Mouse (Mus musculus) midbrain, embryonic 15.5 days (tissue): ENCODE measurements around the gene Dennd1a. TPM values are rescaled to one million over a fixed set of nuclear protein-coding genes. Genes with fewer than 3 reads are reported as not detected.
A peak's percentile ranks its signal among the peaks of the same experiment; 100 is the strongest.

Experiments
- ATAC-seq: fragments of 200-750 bp; cut with Nextera tagmentation; replicated peaks from 2 replicates; pipeline ENCODE4 v1.8.0; 2017; ENCODE audit warnings: moderate TSS enrichment
- H3K27ac ChIP-seq: fragments of 300-500 bp; sonication (generic); 2 replicates; pipeline ENCODE4 v1.5.1; 2015; ENCODE audit warnings: mild to moderate bottlenecking, inconsistent platforms
- H3K27me3 ChIP-seq: fragments of 300-500 bp; sonication (generic); replicated peaks from 2 replicates; pipeline ENCODE4 v1.6.1; 2015; ENCODE audit warnings: inconsistent platforms
- H3K36me3 ChIP-seq: fragments of 300-500 bp; sonication (generic); replicated peaks from 2 replicates; pipeline ENCODE4 v1.6.1; 2015; ENCODE audit warnings: inconsistent platforms
- H3K4me1 ChIP-seq: fragments of 300-500 bp; sonication (generic); 2 replicates; pipeline ENCODE4 v1.6.1; 2015; ENCODE audit warnings: inconsistent platforms
- H3K4me2 ChIP-seq: fragments of 300-500 bp; sonication (generic); 2 replicates; pipeline ENCODE4 v1.6.1; 2015; ENCODE audit warnings: inconsistent platforms, mild to moderate bottlenecking, moderate library complexity
- H3K4me3 ChIP-seq: fragments of 300-500 bp; sonication (generic); 2 replicates; pipeline ENCODE4 v1.5.1; 2015; ENCODE audit warnings: mild to moderate bottlenecking, inconsistent platforms
- H3K9ac ChIP-seq: fragments of 300-500 bp; sonication (generic); 2 replicates; pipeline ENCODE4 v1.6.1; 2015; ENCODE audit warnings: mild to moderate bottlenecking, inconsistent platforms
- H3K9me3 ChIP-seq: fragments of 300-500 bp; sonication (generic); 2 replicates; pipeline ENCODE4 v1.6.1; 2016; ENCODE audit warnings: inconsistent platforms
- WGBS: fragments of 180-500 bp; shearing (Covaris S2); methylation state at CpG from one replicate; pipeline ENCODE4 v1.1.7; 2015; ENCODE audit warnings: mixed read lengths; 5-methylcytosine and 5-hydroxymethylcytosine counted together
- polyA plus RNA-seq: library from polyadenylated mRNA; unstranded; fragments of >200 nt; fragmentation: Nextera tagmentation; extraction: Ambion mirVana; gene quantifications from 2 replicates; pipeline ENCODE4 v1.2.1, GENCODE M21; 2015

Dennd1a gene
- polyA plus RNA-seq, 1 experiment from 2014 or later, result 26.1 TPM

- Histone ChIP-seq H3K27me3 (no peaks in the 10 kb centered on the region), H3K9me3 (no peaks in the 10 kb centered on the region), H3K4me2 (no peak overlapping the region), H3K36me3 (no peaks in the 10 kb centered on the region), H3K4me1 (peaks cover 9% of the 10 kb centered on the region; the same call in 1 of the 2 replicates), H3K27ac (no peak overlapping the region), H3K4me3 (no peak overlapping the region), H3K9ac (no peak overlapping the region)
- no peak for ATAC-seq
- WGBS, result 49% methylated on average over 2 of the region's 2 CpGs
Measured at GRCm38 (mm10) chr2:38156001-38156400, 131.2 kb downstream of the Dennd1a start.

- Histone ChIP-seq H3K27ac (peak overlapping the region; percentile 51), H3K9ac (no peak overlapping the region), H3K4me3 (no peak overlapping the region), H3K36me3 (no peaks in the 10 kb centered on the region), H3K27me3 (no peaks in the 10 kb centered on the region), H3K9me3 (no peaks in the 10 kb centered on the region), H3K4me2 (no peak overlapping the region), H3K4me1 (peaks cover 36% of the 10 kb centered on the region)
- no peak; the same call in 1 of the 2 replicates for ATAC-seq
Measured at GRCm38 (mm10) chr2:38144831-38145230, 142.4 kb downstream of the Dennd1a start.

GRCm38 (mm10) chr2:38144067-38144779 is 143.0 kb downstream of the Dennd1a start:
- peak; percentile 89 for ATAC-seq
- Histone ChIP-seq H3K9ac (no peak overlapping the region; the same call in 1 of the 2 replicates), H3K4me1 (peaks cover 39% of the 10 kb centered on the region), H3K27me3 (no peaks in the 10 kb centered on the region), H3K4me3 (no peak overlapping the region), H3K9me3 (no peaks in the 10 kb centered on the region), H3K27ac (peak overlapping the region; percentile 51), H3K4me2 (no peak overlapping the region), H3K36me3 (no peaks in the 10 kb centered on the region)
- WGBS, result 8% methylated on average over 8 of the region's 8 CpGs

- Histone ChIP-seq H3K27ac (peak overlapping the region; percentile 59), H3K27me3 (no peaks in the 10 kb centered on the region), H3K36me3 (no peaks in the 10 kb centered on the region), H3K4me3 (no peak overlapping the region), H3K4me1 (peaks cover 39% of the 10 kb centered on the region), H3K4me2 (no peak overlapping the region), H3K9me3 (no peaks in the 10 kb centered on the region), H3K9ac (no peak overlapping the region)
- ATAC-seq, result peak; percentile 38; the same call in 1 of the 2 replicates
- WGBS, result 22% methylated on average over 5 of the region's 5 CpGs
Measured at GRCm38 (mm10) chr2:38142905-38143304, 144.3 kb downstream of the Dennd1a start.

- Histone ChIP-seq H3K36me3 (no peaks in the 10 kb centered on the region), H3K9me3 (no peaks in the 10 kb centered on the region), H3K27ac (no peak overlapping the region), H3K4me3 (no peak overlapping the region), H3K4me1 (peaks cover 39% of the 10 kb centered on the region), H3K27me3 (no peaks in the 10 kb centered on the region), H3K9ac (no peak overlapping the region), H3K4me2 (no peak overlapping the region)
- 51% methylated on average over 2 of the region's 2 CpGs for WGBS
- ATAC-seq, result no peak
Measured at GRCm38 (mm10) chr2:38142210-38142609, 145.0 kb downstream of the Dennd1a start.

- ATAC-seq, result no peak
- Histone ChIP-seq H3K4me2 (no peak overlapping the region), H3K27ac (no peak overlapping the region), H3K9ac (no peak overlapping the region), H3K4me1 (peaks cover 35% of the 10 kb centered on the region), H3K4me3 (no peak overlapping the region), H3K9me3 (no peaks in the 10 kb centered on the region), H3K27me3 (no peaks in the 10 kb centered on the region), H3K36me3 (no peaks in the 10 kb centered on the region)
- 47% methylated on average over 3 of the region's 3 CpGs for WGBS
Measured at GRCm38 (mm10) chr2:38139536-38139935, 147.7 kb downstream of the Dennd1a start.

- peak; percentile 71 for ATAC-seq
- H3K36me3 ChIP-seq, result no peaks in the 10 kb centered on the region
- no peak overlapping the region for H3K4me3 ChIP-seq
- H3K9me3 ChIP-seq, result no peaks in the 10 kb centered on the region
- H3K9ac ChIP-seq, result no peak overlapping the region
- no peak overlapping the region for H3K4me2 ChIP-seq
- WGBS, result 23% methylated on average over 5 of the region's 5 CpGs
- no peaks in the 10 kb centered on the region for H3K27me3 ChIP-seq
- peaks cover 19% of the 10 kb centered on the region for H3K4me1 ChIP-seq
- no peak overlapping the region for H3K27ac ChIP-seq
Measured at GRCm38 (mm10) chr2:38137086-38137485, 150.1 kb downstream of the Dennd1a start.

GRCm38 (mm10) chr2:38135427-38135826 is 151.8 kb downstream of the Dennd1a start:
- no peak overlapping the region for H3K27ac ChIP-seq
- no peaks in the 10 kb centered on the region for H3K9me3 ChIP-seq
- no peak overlapping the region for H3K9ac ChIP-seq
- H3K27me3 ChIP-seq, result no peaks in the 10 kb centered on the region
- H3K4me2 ChIP-seq, result no peak overlapping the region
- H3K36me3 ChIP-seq, result no peaks in the 10 kb centered on the region
- no peak; the same call in 1 of the 2 replicates for ATAC-seq
- peaks cover 11% of the 10 kb centered on the region for H3K4me1 ChIP-seq
- 39% methylated on average over 3 of the region's 3 CpGs for WGBS
- no peak overlapping the region for H3K4me3 ChIP-seq

GRCm38 (mm10) chr2:38133036-38133825 is 154.0 kb downstream of the Dennd1a start:
- ATAC-seq, result no peak
- WGBS, result 86% methylated on average over 5 of the region's 5 CpGs
- H3K4me2 ChIP-seq, result no peak overlapping the region
- H3K4me1 ChIP-seq, result peaks cover 4% of the 10 kb centered on the region; the same call in 1 of the 2 replicates
- no peaks in the 10 kb centered on the region for H3K9me3 ChIP-seq
- H3K27me3 ChIP-seq, result no peaks in the 10 kb centered on the region
- H3K27ac ChIP-seq, result no peak overlapping the region
- no peak overlapping the region for H3K9ac ChIP-seq
- H3K4me3 ChIP-seq, result no peak overlapping the region
- no peaks in the 10 kb centered on the region for H3K36me3 ChIP-seq

GRCm38 (mm10) chr2:38132233-38132822 is 154.9 kb downstream of the Dennd1a start:
- H3K4me2 ChIP-seq, result no peak overlapping the region
- no peaks in the 10 kb centered on the region for H3K36me3 ChIP-seq
- H3K27me3 ChIP-seq, result no peaks in the 10 kb centered on the region
- peaks cover 4% of the 10 kb centered on the region; the same call in 1 of the 2 replicates for H3K4me1 ChIP-seq
- ATAC-seq, result no peak
- no peak overlapping the region for H3K4me3 ChIP-seq
- no peak overlapping the region for H3K27ac ChIP-seq
- no peak overlapping the region for H3K9ac ChIP-seq
- WGBS, result 74% methylated on average over 1 of the region's 1 CpGs
- H3K9me3 ChIP-seq, result no peaks in the 10 kb centered on the region

GRCm38 (mm10) chr2:38131538-38131937 is 155.7 kb downstream of the Dennd1a start:
- H3K9ac ChIP-seq, result no peak overlapping the region
- H3K4me2 ChIP-seq, result no peak overlapping the region
- no peak overlapping the region for H3K4me3 ChIP-seq
- H3K9me3 ChIP-seq, result no peaks in the 10 kb centered on the region
- ATAC-seq, result no peak
- 91% methylated on average over 1 of the region's 1 CpGs for WGBS
- H3K27me3 ChIP-seq, result no peaks in the 10 kb centered on the region
- H3K36me3 ChIP-seq, result no peaks in the 10 kb centered on the region
- H3K27ac ChIP-seq, result no peak overlapping the region
- H3K4me1 ChIP-seq, result no peaks in the 10 kb centered on the region

GRCm38 (mm10) chr2:38129961-38130802 is 157.0 kb downstream of the Dennd1a start:
- Histone ChIP-seq H3K4me1 (no peaks in the 10 kb centered on the region), H3K27ac (no peak overlapping the region), H3K36me3 (no peaks in the 10 kb centered on the region), H3K4me3 (no peak overlapping the region), H3K27me3 (no peaks in the 10 kb centered on the region), H3K4me2 (no peak overlapping the region), H3K9ac (no peak overlapping the region), H3K9me3 (no peaks in the 10 kb centered on the region)
- no peak for ATAC-seq
- WGBS, result 70% methylated on average over 6 of the region's 6 CpGs
